Mouse (Mus musculus): ENCODE data around the gene AC170998.1. TPM values are rescaled to one million over a fixed set of nuclear protein-coding genes. Genes with fewer than 3 reads are reported as not detected.
"Not testable (repeated sequence)": the region's sequence is repeated elsewhere in the genome, so short reads cannot be mapped to it uniquely, and the experiment has no call there.

AC170998.1 gene
- polyA plus RNA-seq, 1 experiment: 0.65 TPM

GRCm38 (mm10) chr17:28771289-28771688, 45.4 kb downstream of the AC170998.1 start:
- DNase-seq: no peak
- H3K4me1 ChIP-seq (replicated peaks; ENCODE audit: control insufficient read depth, insufficient read depth, low read length): peaks cover 11% of the 10 kb centered on the region
- H3K27ac ChIP-seq (ENCODE audit: control insufficient read depth, insufficient read depth, low read length): no peak overlapping the region
- no peak overlapping the region for H3K4me3 ChIP-seq (ENCODE audit: control insufficient read depth, insufficient read depth, low read length)
- H3K36me3 ChIP-seq (ENCODE audit: control insufficient read depth, insufficient read depth, low read length): no peaks in the 10 kb centered on the region
- no peak for TF ChIP-seq POLR2A (IDR thresholded peaks at IDR 0.05; ENCODE audit: control insufficient read depth, extremely low read depth, insufficient read depth, low read length, poor library complexity)
- no peaks in the 10 kb centered on the region; the same call in 1 of the 2 replicates for H3K27me3 ChIP-seq (ENCODE audit: control insufficient read depth, insufficient read depth, low read length)
- WGBS: 92% methylated on average over 5 of the region's 5 CpGs

GRCm38 (mm10) chr17:28774303-28774702, 48.4 kb downstream of the AC170998.1 start:
- not testable (repeated sequence) for H3K36me3 ChIP-seq (ENCODE audit: control insufficient read depth, insufficient read depth, low read length); H3K27me3 ChIP-seq (ENCODE audit: control insufficient read depth, insufficient read depth, low read length); DNase-seq; H3K27ac ChIP-seq (ENCODE audit: control insufficient read depth, insufficient read depth, low read length); H3K4me3 ChIP-seq (ENCODE audit: control insufficient read depth, insufficient read depth, low read length); H3K4me1 ChIP-seq (replicated peaks; ENCODE audit: control insufficient read depth, insufficient read depth, low read length)
- 97% methylated on average over 9 of the region's 9 CpGs for WGBS

GRCm38 (mm10) chr17:28775161-28775560, 49.3 kb downstream of the AC170998.1 start:
- H3K27ac ChIP-seq (ENCODE audit: control insufficient read depth, insufficient read depth, low read length): no peak overlapping the region
- TF ChIP-seq POLR2A (IDR thresholded peaks at IDR 0.05; ENCODE audit: control insufficient read depth, extremely low read depth, insufficient read depth, low read length, poor library complexity) (no peak), CTCF (IDR thresholded peaks at IDR 0.05; ENCODE audit: borderline replicate concordance, control insufficient read depth, extremely low read depth, insufficient read depth, low read length, poor library complexity) (no peak)
- H3K36me3 ChIP-seq (ENCODE audit: control insufficient read depth, insufficient read depth, low read length): no peaks in the 10 kb centered on the region
- WGBS: 88% methylated on average over 4 of the region's 4 CpGs
- H3K4me1 ChIP-seq (replicated peaks; ENCODE audit: control insufficient read depth, insufficient read depth, low read length): no peaks in the 10 kb centered on the region
- no peak overlapping the region for H3K4me3 ChIP-seq (ENCODE audit: control insufficient read depth, insufficient read depth, low read length)
- no peaks in the 10 kb centered on the region; the same call in 1 of the 2 replicates for H3K27me3 ChIP-seq (ENCODE audit: control insufficient read depth, insufficient read depth, low read length)
- no peak for DNase-seq

Other genes with a start within 250 kb of the AC170998.1 start
- gene Fkbp5, start 208.6 kb upstream of the AC170998.1 start, polyA plus RNA-seq (2012; rRNA removed): 157 and 179 TPM in 2 replicates
- 0.33 and 0.58 TPM in 2 replicates for gene Armc12, start 195.3 kb upstream of the AC170998.1 start, polyA plus RNA-seq (2012; rRNA removed)
- not detected in 2 replicates for gene Clpsl2, start 176.7 kb upstream of the AC170998.1 start, polyA plus RNA-seq (2012; rRNA removed)
- 1.3 and 5.4 TPM in 2 replicates for gene Clps, start 165.3 kb upstream of the AC170998.1 start, polyA plus RNA-seq (2012; rRNA removed)
- 0.24 and 0.27 TPM in 2 replicates for gene Lhfpl5, start 150.4 kb upstream of the AC170998.1 start, polyA plus RNA-seq (2012; rRNA removed)
- gene Srpk1, start 103.4 kb upstream of the AC170998.1 start, polyA plus RNA-seq (2012; rRNA removed): 61.4 and 63.9 TPM in 2 replicates
- gene Slc26a8, start 35.9 kb upstream of the AC170998.1 start, polyA plus RNA-seq (2012; rRNA removed): 0.75 and 0.93 TPM in 2 replicates
- gene Mapk14, start 34.8 kb upstream of the AC170998.1 start, polyA plus RNA-seq (2012; rRNA removed): 121 and 131 TPM in 2 replicates
- gene Mapk13, start 43.2 kb downstream of the AC170998.1 start, polyA plus RNA-seq (2012; rRNA removed): 5.9 and 8.2 TPM in 2 replicates
- 63.1 and 64.8 TPM in 2 replicates for gene Brpf3, start 75.0 kb downstream of the AC170998.1 start, polyA plus RNA-seq (2012; rRNA removed)
- gene Pnpla1, start 132.3 kb downstream of the AC170998.1 start, polyA plus RNA-seq (2012; rRNA removed): 0.17 and 0.26 TPM in 2 replicates
- 5.3 and 6.8 TPM in 2 replicates for gene 4930539E08Rik, start 189.2 kb downstream of the AC170998.1 start, polyA plus RNA-seq (2012; rRNA removed)
- gene Pxt1, start 217.8 kb downstream of the AC170998.1 start, polyA plus RNA-seq (2012; rRNA removed): 0.29 and 0.65 TPM in 2 replicates
- gene Kctd20, start 225.9 kb downstream of the AC170998.1 start, polyA plus RNA-seq (2012; rRNA removed): 60.8 and 80.1 TPM in 2 replicates